Mouse (Mus musculus) left cerebral cortex, adult 9 months (tissue): ENCODE data around the gene Snta1.

Experiments
- DNase-seq, 2 experiments: peaks; one replicate each; pipeline ENCODE4 v3.0.0; 2022; ENCODE audit warnings: low spot score in 2 of 2

Gene Snta1

DNA sequence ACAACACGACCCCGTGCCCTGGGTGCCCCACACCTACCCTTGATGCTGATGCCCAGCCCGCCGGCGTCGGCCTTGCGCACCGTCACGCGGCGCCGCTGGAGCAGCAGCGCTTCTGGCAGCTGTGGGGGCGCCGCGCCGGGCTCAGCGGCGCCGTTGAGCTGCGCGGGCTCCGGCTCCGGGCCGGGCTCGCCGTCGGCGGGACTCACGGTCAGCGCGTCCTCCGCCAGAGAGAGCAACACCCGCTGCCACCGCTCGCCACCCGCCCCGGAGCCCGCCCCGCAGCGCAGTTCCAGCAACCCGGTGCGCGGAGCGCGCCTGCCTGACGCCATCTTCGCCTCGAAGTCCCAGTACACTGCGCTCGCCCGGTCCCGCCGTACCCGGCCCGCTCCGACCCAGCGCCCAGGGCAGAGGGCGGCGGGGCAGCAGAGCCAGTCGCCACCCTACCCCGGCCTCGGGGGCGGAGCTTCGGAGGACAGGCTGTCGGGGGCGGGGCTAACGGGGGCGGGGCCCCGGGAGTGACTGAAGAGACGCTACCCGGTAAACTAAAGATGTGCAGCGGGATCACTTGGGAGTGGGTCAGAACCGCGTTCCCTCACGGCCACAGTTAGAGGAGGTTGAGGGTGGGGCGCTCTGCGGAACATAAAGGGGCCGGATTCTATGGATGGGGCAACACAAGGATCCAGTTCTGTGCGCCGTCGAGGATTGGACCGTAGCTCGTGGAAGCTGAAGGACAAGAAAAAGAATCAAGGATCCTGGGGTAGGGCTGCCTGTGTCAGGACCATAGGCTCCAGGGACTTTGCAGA is at the start of gene Snta1:
Gene Snta1 (minus strand): TSS at position 457 of the 803 bp plus-strand sequence.
- DNase-seq, result peak; percentile 53 to 76

DNA sequence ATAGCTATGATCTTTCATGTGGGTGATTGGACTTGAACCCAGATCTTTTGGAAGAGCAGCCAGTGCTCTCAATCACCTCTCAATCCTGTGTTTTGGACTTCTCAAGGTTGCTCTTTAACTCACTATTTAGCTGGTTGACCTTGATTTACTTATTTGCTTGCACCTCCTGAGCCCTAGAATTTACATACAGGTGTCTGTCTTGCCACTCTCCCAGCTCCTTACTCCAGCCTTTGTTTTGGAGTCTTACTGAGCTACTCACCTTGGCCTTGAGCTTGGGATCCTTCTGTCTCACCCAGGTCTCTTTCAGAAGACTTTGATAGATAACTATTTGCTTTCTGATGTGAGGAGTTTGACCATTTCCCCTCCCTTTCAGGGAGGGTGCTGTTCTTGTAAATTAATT is 48.7 kb upstream of the Snta1 start:
- no peak for DNase-seq

- peak in 1 of 2 experiments; percentile 58 for DNase-seq
Observed at GRCm38 (mm10) chr2:154455776-154456175, 47.9 kb upstream of the Snta1 start.

DNA sequence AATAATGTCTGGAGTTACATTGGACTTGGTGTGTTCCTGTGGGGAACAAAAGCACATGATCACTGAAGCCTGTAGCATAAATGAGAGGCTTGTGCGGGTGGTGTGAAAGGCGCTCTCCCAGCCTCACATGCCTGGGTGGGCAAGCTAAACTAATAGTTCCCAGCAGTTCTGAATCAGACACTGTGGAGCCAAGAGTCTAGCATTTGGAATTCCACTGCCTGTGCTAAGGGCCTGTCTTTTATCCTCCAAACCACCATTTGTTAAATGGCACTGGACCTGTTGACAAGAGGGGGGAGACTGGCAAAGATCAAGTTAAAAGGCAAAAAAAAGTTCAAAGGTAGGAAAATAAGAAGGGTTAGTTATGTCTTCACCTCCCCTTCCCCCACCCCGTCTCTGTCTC is 46.7 kb upstream of the Snta1 start:
- DNase-seq, result peak in 1 of 2 experiments; percentile 15

- no peak for DNase-seq
Observed at GRCm38 (mm10) chr2:154454099-154454498, 46.2 kb upstream of the Snta1 start.

- no peak for DNase-seq
Observed at GRCm38 (mm10) chr2:154452951-154453350, 45.1 kb upstream of the Snta1 start.

DNA sequence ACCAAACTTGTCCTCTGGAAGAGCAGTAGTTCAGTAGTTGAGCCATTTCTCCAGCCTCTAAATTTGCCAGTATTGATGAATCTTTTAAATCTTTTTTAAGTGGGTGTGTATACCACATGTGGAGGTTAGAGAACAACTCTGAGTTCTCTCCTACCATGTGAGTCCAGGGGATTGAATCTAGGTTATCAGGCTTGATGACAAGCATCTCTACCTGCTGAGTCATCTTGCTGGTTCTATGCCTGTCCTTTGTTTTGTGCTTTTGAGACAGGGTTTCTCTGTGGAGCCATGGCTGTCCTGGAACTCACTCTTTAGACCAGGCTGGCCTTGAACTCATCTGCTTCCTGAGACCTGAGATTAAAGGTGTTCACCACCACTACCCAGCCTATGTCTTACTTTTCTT is 40.7 kb upstream of the Snta1 start:
- no peak for DNase-seq

DNA sequence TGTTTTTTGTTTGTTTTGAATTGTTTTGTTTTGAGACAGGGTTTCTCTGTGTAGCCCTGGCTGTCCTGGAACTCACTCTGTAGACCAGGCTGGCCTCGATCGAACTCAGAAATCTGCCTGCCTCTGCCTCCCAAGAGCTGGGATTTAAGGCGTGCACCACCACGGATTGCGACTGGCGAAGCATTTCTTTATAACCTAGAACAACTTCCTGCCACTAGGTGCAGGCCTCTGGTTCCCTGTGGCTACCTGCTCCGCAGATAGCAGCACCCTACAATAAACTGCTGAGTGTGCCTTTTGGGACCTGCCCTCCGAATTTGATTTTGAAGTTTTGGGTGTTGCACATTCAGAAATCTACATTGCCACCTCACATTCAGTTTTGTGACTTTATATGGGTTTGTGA is 39.9 kb upstream of the Snta1 start:
- DNase-seq, result no peak

- no peak for DNase-seq
Observed at GRCm38 (mm10) chr2:154440453-154440852, 32.6 kb upstream of the Snta1 start.

GRCm38 (mm10) chr2:154437191-154437527 is 29.3 kb upstream of the Snta1 start:
- no peak for DNase-seq

DNA sequence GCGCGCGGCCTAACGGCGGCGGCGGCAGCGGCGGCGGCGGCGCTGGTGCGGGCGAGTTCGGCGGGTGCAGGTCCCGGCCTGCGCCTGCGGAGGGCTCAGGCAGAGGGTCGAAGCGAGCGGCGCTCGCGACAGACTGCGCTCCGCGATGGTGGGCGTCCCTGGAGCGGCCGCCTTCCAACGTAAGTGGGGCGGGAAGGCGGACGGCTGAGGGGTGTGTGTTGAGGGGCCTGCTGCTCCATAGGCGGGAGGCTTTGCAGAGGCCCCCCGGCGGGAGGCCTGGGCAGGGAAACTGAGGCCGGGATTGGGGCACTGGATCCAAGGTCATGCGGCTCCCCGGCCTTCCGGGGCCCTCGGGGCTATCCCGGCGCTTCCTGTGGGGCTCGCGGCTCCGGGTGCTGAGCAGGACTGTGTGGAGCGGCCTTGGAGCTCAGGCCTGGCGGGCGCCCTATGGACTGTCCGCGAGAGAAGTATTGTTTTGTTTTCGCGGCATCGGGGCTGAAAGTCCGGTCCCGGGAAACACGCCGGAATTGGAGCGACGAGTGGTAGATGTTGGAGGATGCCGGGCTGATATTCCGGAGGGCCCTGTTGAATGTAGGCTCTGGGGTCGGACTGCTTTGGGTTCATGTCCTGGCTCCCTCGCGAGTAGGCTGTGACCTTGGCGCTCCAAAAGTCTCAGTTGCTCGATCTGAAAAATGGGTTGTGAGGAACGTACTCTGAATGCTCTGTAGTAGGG is 28.7 kb upstream of the Snta1 start, which contains the start of gene Cbfa2t2:
Gene Cbfa2t2 (plus strand): TSS at position 24 of the 733 bp plus-strand sequence.
- DNase-seq, result no peak

DNA sequence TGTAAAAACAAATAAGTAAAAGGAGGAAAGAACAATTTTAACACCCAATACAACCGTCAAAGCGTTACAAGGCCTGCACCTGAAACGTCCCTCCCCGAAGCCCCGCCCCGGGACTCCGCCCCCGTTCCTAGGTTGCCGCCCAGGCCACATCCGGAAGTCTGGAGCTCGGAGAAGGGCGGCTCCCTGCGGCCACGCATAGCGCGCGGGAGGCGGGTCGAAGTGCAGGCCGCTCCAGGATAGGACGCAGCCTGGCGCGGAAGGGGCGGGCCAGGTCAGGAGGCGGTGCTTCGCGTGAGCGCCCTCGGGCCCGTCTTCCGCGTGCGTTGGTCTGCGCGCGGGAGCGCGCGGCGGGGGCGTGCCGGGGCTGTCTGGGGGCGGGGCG is 28.2 kb upstream of the Snta1 start:
- peak; percentile 95 to 97 for DNase-seq

DNA sequence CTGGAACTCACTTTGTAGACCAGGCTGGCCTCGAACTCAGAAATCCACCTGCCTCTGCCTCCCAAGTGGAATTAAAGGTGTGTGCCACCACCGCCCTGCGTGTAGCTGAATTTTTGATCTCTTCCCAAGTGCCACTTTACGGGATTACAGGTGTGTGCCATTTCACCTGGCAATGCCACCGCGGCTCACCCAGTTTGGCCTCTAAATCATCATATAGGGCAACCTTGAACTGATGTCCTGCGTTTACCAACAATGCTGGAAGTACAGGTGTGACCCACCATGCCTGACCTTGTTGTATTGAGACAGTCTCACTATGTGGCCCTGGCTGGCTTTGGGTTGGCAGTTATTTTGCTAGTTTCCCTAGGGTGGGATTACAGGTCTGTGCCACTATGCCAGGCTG is 26.8 kb upstream of the Snta1 start:
- DNase-seq, result no peak

DNA sequence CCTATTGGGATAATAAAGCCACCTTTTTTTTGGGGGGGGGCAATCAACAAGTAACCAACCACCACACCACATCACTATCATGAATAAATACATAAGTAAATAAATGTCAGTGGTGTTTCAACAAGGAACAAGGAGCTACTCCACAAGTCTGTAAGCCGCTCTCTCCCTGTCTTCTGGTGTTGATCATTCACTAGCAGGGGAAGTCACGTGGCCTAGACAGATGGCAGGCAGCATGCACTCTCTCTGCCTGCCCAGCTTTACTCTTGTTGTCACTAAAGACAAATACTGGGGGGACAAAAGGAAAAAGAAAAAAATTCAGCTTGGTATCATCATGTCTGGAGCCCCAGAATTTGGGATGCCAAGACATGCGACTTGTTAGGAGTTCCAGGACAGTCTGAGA is 25.5 kb upstream of the Snta1 start:
- DNase-seq, result no peak

GRCm38 (mm10) chr2:154432696-154433095 is 24.8 kb upstream of the Snta1 start:
- no peak for DNase-seq

DNA sequence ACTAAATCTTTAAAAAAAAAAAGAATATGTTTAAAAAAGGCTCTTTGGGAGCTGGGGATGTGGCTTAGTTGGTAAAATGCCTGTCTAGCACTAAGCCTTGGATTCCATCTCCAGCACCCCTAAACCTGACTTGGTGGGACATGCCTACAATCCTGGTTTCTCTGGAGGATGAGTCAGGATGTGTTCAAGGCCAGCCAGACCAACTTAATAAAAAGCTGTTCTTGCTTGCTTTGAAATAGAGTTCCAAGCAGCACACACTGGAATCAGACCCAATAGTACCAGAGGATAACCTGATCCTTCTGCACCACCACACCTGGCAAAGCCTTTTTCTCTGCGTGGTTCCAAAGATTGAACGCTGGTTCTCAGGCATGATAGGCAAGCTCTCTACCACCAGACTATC is 22.7 kb upstream of the Snta1 start:
- DNase-seq, result no peak

GRCm38 (mm10) chr2:154427853-154428360 is 20.0 kb upstream of the Snta1 start:
- no peak for DNase-seq

DNA sequence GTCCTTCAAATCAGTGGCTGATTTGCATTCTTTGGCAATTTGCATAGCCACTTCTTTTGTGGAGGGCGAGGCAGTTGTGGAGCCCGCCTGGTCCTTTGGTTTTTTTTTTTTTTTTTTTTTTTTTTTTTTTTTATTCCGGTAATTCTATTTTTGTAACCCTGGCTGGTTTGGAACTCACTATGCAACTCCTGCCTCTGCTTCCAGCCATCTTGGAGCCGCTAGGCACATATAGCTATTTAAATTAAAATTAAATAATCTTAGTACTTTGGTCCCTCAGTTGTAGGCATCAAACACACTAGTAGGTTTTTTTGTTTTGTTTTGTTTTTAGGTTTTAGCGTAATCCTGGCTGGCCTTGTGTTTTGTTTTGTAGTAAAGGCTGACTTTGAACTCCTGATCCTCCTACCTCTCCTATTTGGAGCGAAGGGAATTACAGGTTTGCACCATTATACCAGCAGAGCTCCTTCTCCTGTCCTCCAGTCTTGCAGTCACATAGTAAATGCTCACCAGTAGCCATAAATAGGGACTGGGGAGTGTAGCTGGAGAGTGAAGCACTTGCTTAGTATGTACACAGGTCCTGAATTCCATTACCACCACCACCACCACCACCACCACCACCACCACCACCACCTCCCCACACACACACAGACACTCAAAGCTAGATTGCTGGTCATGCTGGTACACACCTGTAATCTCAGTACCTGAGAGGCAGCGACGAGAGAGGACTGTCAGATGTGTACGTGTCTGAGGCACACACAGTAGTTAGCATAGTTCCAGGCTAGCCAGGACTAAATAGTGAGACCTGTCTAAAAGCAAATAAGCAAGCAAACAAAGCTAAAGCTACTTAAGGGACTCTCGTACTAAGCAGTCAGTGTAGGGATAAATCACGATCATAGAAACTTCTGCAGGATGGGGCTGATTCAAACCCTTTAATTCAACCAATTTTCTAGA is 19.3 kb upstream of the Snta1 start:
- DNase-seq, result no peak

GRCm38 (mm10) chr2:154426188-154426904 is 18.4 kb upstream of the Snta1 start:
- no peak for DNase-seq

GRCm38 (mm10) chr2:154425522-154425921 is 17.6 kb upstream of the Snta1 start:
- no peak for DNase-seq

- no peak for DNase-seq
Observed at GRCm38 (mm10) chr2:154423548-154423947, 15.6 kb upstream of the Snta1 start.
